Mouse (Mus musculus): Measurements from ENCODE around the gene Pcf11.
A peak's percentile ranks its signal among the peaks of the same experiment; 100 is the strongest.

The Pcf11 gene

DNA sequence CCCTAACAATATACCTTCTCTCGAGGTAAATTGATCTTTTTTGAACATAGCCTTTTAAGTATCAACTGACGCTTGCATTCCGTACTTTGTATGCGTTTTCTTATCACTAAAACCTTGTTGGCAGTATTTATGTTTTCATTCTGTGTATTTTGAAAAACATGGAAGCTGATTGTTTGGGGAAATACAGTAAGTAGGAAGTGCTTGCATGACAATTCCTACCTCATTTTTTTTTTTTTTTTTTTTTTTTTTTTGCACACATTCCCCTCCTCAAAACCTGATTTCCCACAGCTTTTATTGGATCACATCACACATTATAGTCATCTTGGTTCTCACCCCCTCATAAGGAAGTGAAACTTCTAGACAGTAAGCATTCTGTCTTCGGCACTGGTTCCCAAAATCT is 31.7 kb downstream of the Pcf11 start:
- no peak for DNase-seq (ENCODE audit: extremely low spot score, low spot score)

DNA sequence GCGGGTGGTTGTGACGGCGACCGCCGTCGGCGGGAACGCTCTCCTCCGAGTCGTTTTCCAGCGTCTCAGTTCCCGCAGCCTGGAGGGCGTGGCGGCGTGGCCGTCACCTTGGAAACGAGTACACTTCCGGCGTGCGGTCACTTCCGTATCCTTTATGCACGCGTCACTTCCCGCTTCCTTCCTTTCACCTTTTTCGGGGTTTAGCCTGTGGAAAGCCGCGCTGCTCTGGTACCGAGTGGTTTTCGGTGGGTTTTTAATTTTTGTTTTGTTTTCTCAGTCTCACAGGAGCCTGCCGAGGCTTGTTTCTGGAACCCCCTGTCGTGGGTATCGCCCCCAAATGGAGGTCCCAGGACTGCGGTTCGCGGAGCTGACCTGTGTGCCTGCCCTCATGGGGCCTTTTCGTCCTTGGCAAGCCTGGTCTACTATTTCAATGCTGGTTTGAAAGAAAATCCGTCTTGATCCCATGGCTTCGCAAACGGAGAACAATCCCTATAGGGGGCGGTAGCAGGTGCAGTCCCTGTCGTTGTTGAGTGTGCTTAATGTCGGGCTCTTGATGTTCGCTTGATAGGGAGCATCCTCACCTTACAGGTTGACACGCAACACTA is 32.6 kb downstream of the Pcf11 start, which contains the start of gene Ankrd42:
Gene Ankrd42, minus strand, starts transcription at position 122 of the 605 bp plus-strand sequence.
- peak; percentile 96 for DNase-seq (ENCODE audit: extremely low spot score, low spot score)

DNA sequence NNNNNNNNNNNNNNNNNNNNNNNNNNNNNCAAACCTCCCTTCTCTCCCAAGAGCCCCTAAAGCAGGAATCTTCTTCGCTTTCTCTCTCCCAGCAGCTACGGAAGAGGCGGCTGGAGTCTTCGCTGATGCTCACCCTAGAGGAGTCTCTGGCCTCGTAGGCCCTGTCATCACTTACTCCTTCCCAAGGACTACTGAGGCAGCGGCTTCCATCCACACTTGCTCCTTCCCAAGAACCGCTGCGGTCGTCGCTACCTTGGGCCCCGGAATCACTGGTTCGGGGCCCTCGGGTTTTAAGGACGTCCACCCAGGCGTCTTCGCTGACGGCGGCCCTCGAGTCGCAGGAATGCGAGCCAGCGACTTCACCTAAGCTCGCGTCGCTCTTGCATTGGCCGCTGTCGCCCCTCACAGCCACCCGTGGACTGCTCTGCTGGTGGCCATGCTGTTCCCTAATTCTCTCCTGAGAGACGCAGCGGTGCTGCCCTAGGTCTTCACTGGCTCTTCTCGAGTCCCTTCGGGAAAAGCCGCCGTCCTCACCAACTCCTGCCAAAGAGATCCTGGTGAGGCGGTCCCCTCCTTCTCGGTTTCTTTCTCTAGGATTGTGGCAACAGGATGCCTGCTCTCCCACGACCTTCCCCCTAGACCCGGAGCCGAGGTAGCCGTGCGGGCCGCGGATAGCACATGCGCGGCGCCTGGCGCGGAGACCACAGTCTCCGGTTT is 33.3 kb downstream of the Pcf11 start:
- no peak for DNase-seq (ENCODE audit: extremely low spot score, low spot score)

DNA sequence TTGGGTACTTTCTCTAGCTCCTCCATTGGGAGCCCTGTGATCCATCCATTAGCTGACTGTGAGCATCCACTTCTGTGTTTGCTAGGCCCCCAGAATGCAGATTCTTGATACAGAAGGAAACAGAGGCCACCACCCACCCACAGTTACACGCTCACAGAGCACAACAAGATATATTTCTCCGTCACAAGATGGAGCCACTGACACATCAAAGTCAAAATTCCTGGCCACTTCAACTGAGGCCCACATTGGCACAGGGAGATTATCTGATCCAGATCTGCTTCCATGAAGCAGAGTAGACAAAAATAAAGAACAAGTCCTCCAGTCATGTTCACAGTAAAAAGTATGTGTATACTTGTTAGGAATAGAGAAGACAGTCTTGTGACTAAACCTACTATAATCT is 39.6 kb downstream of the Pcf11 start:
- no peak for DNase-seq (ENCODE audit: extremely low spot score, low spot score)

DNA sequence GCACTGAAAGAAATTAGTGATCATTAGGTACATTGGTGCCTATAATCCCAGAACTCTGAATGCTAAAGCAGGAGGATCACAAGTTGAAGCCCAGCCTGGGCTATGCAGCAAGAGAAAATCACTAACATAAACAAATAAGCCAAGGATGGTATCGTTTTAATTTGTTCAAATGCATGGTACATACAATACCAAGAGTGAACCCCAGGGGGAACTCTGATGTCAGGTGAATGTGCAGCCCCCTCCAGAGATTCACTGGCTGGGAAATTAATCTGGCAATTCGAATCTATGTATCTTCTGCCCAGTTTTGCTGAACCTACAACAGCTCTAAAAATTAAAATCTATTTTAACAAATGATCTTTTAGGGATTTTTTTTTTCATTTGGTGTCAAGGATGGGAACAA is 45.2 kb downstream of the Pcf11 start:
- DNase-seq (ENCODE audit: extremely low spot score, low spot score), result no peak

DNA sequence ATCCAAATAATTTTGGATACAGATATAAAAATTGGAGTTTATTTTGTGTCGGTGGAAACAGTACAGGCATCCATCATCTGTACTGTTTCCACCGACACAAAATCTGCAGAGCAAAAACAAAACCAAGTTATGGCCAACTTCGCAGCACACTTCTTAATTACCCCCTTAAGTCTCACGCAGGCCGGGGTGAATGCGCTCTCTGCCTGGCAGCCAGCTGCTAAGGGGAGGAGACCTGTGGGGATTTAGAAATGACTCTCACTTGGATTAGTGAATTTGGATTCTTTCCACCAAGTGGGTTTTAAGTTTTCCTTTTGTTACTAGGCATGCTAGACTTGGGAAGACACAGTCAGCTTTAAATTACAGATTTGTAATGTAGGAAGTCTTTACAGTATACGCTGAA is 58.9 kb downstream of the Pcf11 start:
- no peak for DNase-seq (ENCODE audit: extremely low spot score, low spot score)

DNA sequence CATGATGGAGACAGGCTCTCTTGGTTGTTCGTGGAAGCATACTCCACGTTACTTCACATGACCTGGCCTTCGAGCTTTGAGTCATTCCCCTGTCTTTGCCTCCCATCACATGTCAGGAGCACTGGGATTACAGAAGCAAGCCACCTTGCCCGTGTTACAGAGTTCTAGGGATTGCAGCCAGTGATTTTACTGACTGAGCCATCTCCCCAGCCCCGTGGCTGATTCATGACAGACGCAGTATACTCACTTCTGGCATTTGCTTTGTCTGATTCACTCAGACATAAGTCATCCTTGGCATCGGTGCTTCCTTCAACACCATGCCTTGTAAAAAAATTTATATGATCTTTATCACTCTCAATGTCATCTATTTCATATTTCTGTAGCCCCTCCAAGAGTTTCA is 64.8 kb downstream of the Pcf11 start:
- DNase-seq (ENCODE audit: extremely low spot score, low spot score), result no peak

Measured in neural tube, embryonic 10.5 days (tissue).